Mouse (Mus musculus) limb, embryonic 14.5 days (tissue): Measurements from ENCODE around the gene Tmem117. TPM values are rescaled to one million over a fixed set of nuclear protein-coding genes. Genes with fewer than 3 reads are reported as not detected.
A peak's percentile ranks its signal among the peaks of the same experiment; 100 is the strongest.

ENCODE experiments used
- ATAC-seq: fragments of 200-750 bp; cut with Nextera tagmentation; 2 replicates; pipeline ENCODE4 v1.8.0; 2017; ENCODE audit warnings: low read depth, moderate number of reproducible peaks, moderate TSS enrichment; ENCODE audit not compliant: low FRiP score
- DNase-seq: peaks from one replicate; pipeline ENCODE4 v3.0.0-alpha.2; 2015; ENCODE audit warnings: low spot score
- H3K27ac ChIP-seq: fragments of 300-500 bp; sonication (generic); replicated peaks from 2 replicates; pipeline ENCODE4 v1.5.1; 2014; ENCODE audit warnings: low read depth, mild to moderate bottlenecking, low read length, moderate library complexity, mixed read lengths
- H3K27me3 ChIP-seq: fragments of 300-500 bp; sonication (generic); 2 replicates; pipeline ENCODE4 v1.6.1; 2014; ENCODE audit warnings: low read length, mixed read lengths; ENCODE audit not compliant: control insufficient read depth, insufficient read depth
- H3K36me3 ChIP-seq: fragments of 300-500 bp; sonication (generic); 2 replicates; pipeline ENCODE4 v1.6.1; 2014; ENCODE audit warnings: mild to moderate bottlenecking, low read length, moderate library complexity, mixed read lengths; ENCODE audit not compliant: control insufficient read depth, insufficient read depth
- H3K4me1 ChIP-seq: fragments of 300-500 bp; sonication (generic); 2 replicates; pipeline ENCODE4 v1.6.1; 2014; ENCODE audit warnings: antibody characterized with exemption, low read length, mixed read lengths; ENCODE audit not compliant: control insufficient read depth, insufficient read depth
- H3K4me2 ChIP-seq: fragments of 300-500 bp; sonication (generic); replicated peaks from 2 replicates; pipeline ENCODE4 v1.6.1; 2014; ENCODE audit warnings: low read depth, mild to moderate bottlenecking, low read length, moderate library complexity; ENCODE audit not compliant: severe bottlenecking
- H3K4me3 ChIP-seq: fragments of 300-500 bp; sonication (generic); replicated peaks from 2 replicates; pipeline ENCODE4 v1.5.1; 2014; ENCODE audit warnings: low read length
- H3K9ac ChIP-seq: fragments of 300-500 bp; sonication (generic); 2 replicates; pipeline ENCODE4 v1.6.1; 2014; ENCODE audit warnings: mild to moderate bottlenecking, low read depth, low read length, moderate library complexity; ENCODE audit not compliant: severe bottlenecking
- H3K9me3 ChIP-seq: fragments of 300-500 bp; sonication (generic); 2 replicates; pipeline ENCODE4 v1.6.1; 2016; ENCODE audit warnings: low read length; ENCODE audit not compliant: control insufficient read depth
- POLR2A ChIP-seq: fragments of 200-500 bp; IDR thresholded peaks from 2 replicates; pipeline ENCODE4 v1.8.0; 2012; ENCODE audit warnings: inconsistent platforms, mild to moderate bottlenecking, moderate library complexity, borderline replicate concordance; ENCODE audit not compliant: insufficient read depth, insufficient read length; ENCODE audit errors: extremely low read depth
- WGBS: fragments of 180-500 bp; shearing (Covaris S2); extraction: QIAGEN DNeasy Blood & Tissue Kit; methylation state at CpG from one replicate; pipeline ENCODE4 v1.1.7; 2014; 5-methylcytosine and 5-hydroxymethylcytosine counted together
- polyA plus RNA-seq, 2 experiments: library from polyadenylated mRNA; depleted of rRNA in 1 of 2; stranded (reverse) in 1 of 2; unstranded in 1 of 2; fragments of >200 nt; fragmentation: Nextera tagmentation in 1 of 2; extraction: Ambion mirVana in 1 of 2; gene quantifications; 2 replicates each; pipeline versions ENCODE4 v1.2.1 to v1.2.3; 2012 to 2014

The Tmem117 gene
- polyA plus RNA-seq, 2 experiments: 1.9 to 5.9 TPM

GRCm38 (mm10) chr15:95100133-95100532, 471.1 kb downstream of the Tmem117 start:
- no peaks in the 10 kb centered on the region for H3K36me3 ChIP-seq
- no peak overlapping the region for H3K4me3 ChIP-seq
- H3K4me1 ChIP-seq: 0 out of 2 replicates have a peak, but pooled peaks cover 5% of the 10 kb centered on the region
- no peak overlapping the region for H3K9ac ChIP-seq
- H3K9me3 ChIP-seq: no peaks in the 10 kb centered on the region
- H3K27me3 ChIP-seq: no peaks in the 10 kb centered on the region
- DNase-seq (no peak), ATAC-seq (no peak)
- whole genome bisulfite sequencing: 87% methylated on average over 7 of the region's 7 CpGs
- no peak overlapping the region for H3K4me2 ChIP-seq
- no peak overlapping the region for H3K27ac ChIP-seq
- no peak for TF ChIP-seq POLR2A

GRCm38 (mm10) chr15:95101522-95101921, 472.5 kb downstream of the Tmem117 start:
- no peak for TF ChIP-seq POLR2A
- H3K36me3 ChIP-seq: no peaks in the 10 kb centered on the region
- H3K4me1 ChIP-seq: 0 out of 2 replicates have a peak, but pooled peaks cover 5% of the 10 kb centered on the region
- no peak overlapping the region for H3K9ac ChIP-seq
- no peaks in the 10 kb centered on the region for H3K27me3 ChIP-seq
- DNase-seq (no peak), ATAC-seq (no peak)
- no peak overlapping the region for H3K27ac ChIP-seq
- H3K4me2 ChIP-seq: no peak overlapping the region
- no peaks in the 10 kb centered on the region for H3K9me3 ChIP-seq
- H3K4me3 ChIP-seq: no peak overlapping the region

GRCm38 (mm10) chr15:95107246-95107809, 478.3 kb downstream of the Tmem117 start:
- DNase-seq: peak; percentile 14
- no peak overlapping the region for H3K27ac ChIP-seq
- ATAC-seq: no peak
- WGBS: 43% methylated on average over 8 of the region's 8 CpGs
- no peak for TF ChIP-seq POLR2A
- H3K9ac ChIP-seq: no peak overlapping the region
- no peak overlapping the region for H3K4me3 ChIP-seq
- H3K27me3 ChIP-seq: no peaks in the 10 kb centered on the region
- H3K4me1 ChIP-seq: no peaks in the 10 kb centered on the region
- no peaks in the 10 kb centered on the region for H3K36me3 ChIP-seq
- H3K9me3 ChIP-seq: no peaks in the 10 kb centered on the region
- H3K4me2 ChIP-seq: no peak overlapping the region

- H3K27me3 ChIP-seq: no peaks in the 10 kb centered on the region
- H3K36me3 ChIP-seq: no peaks in the 10 kb centered on the region
- no peaks in the 10 kb centered on the region for H3K9me3 ChIP-seq
- no peak overlapping the region for H3K9ac ChIP-seq
- H3K4me3 ChIP-seq: no peak overlapping the region
- no peak overlapping the region for H3K27ac ChIP-seq
- no peak overlapping the region for H3K4me2 ChIP-seq
- ATAC-seq (no peak), DNase-seq (no peak)
- 86% methylated on average over 4 of the region's 4 CpGs for WGBS
- H3K4me1 ChIP-seq: no peaks in the 10 kb centered on the region
- no peak for TF ChIP-seq POLR2A
Observed at GRCm38 (mm10) chr15:95108626-95109025, 479.6 kb downstream of the Tmem117 start.

- TF ChIP-seq POLR2A: no peak
Observed at GRCm38 (mm10) chr15:95131401-95131800, 502.4 kb downstream of the Tmem117 start.

More at GRCm38 (mm10) chr15:95131401-95131800, 502.4 kb downstream of the Tmem117 start:
- WGBS: 60% methylated on average over 4 of the region's 4 CpGs
- Histone ChIP-seq H3K36me3 (no peaks in the 10 kb centered on the region), H3K4me2 (no peak overlapping the region), H3K9me3 (no peaks in the 10 kb centered on the region), H3K9ac (no peak overlapping the region), H3K27ac (no peak overlapping the region), H3K27me3 (no peaks in the 10 kb centered on the region), H3K4me3 (no peak overlapping the region), H3K4me1 (no peaks in the 10 kb centered on the region)
- DNase-seq: no peak
- no peak for ATAC-seq
